Mouse (Mus musculus): ENCODE measurements around the gene Rcc1l. TPM values are rescaled to one million over a fixed set of nuclear protein-coding genes. Genes with fewer than 3 reads are reported as not detected.

Rcc1l gene
- total RNA-seq (2021), result 10 to 100 TPM; 15.7 to 16.0 TPM
- long read RNA-seq, experiment 1, transcript Rcc1l-201 (11 exons, 2,321 nt), result major isoform, 27 of 43 reads
- long read RNA-seq, experiment 1, partial matches to known transcripts, result 1 of 43 reads
- long read RNA-seq, experiment 1, other reads (novel, unspliced or antisense), result 15 of 43 reads
- long read RNA-seq, experiment 2, transcript Rcc1l-201 (11 exons, 2,321 nt), result major isoform, 20 of 32 reads
- long read RNA-seq, experiment 2, partial matches to known transcripts, result 0 of 32 reads
- long read RNA-seq, experiment 2, other reads (novel, unspliced or antisense), result 12 of 32 reads

- intact Hi-C loops (cut with DNase I), result no loop called here
- DNase-seq (ENCODE audit: low spot score in 2 of 2), result peak; percentile 89 to 91
These were observed at the start of gene Rcc1l for GRCm38 (mm10) chr5:134176169-134176881. Rcc1l (minus strand) TSS chr5:134176774.

- DNase-seq (ENCODE audit: low spot score in 2 of 2), result no peak
- intact Hi-C loops (cut with DNase I), result no loop called here
These were observed 48.7 kb upstream of the Rcc1l start for GRCm38 (mm10) chr5:134225110-134225901.

- intact Hi-C loops (cut with DNase I), result no loop called here
- DNase-seq (ENCODE audit: low spot score in 2 of 2), result no peak
These were observed 45.2 kb upstream of the Rcc1l start for GRCm38 (mm10) chr5:134221708-134222150.

- DNase-seq (ENCODE audit: low spot score in 2 of 2), result no peak
These were observed 44.7 kb upstream of the Rcc1l start for GRCm38 (mm10) chr5:134221278-134221677.

GRCm38 (mm10) chr5:134217900-134218299 lies 41.3 kb upstream of the Rcc1l start:
- no peak for DNase-seq (ENCODE audit: low spot score in 2 of 2)
- intact Hi-C loops (cut with DNase I), result no loop called here

More at GRCm38 (mm10) chr5:134221278-134221677, 44.7 kb upstream of the Rcc1l start:
- intact Hi-C loops (cut with DNase I), result no loop called here

- no peak for DNase-seq (ENCODE audit: low spot score in 2 of 2)
- intact Hi-C loops (cut with DNase I), result no loop called here
These were observed 37.6 kb upstream of the Rcc1l start for GRCm38 (mm10) chr5:134214021-134214806.

- no peak for DNase-seq (ENCODE audit: low spot score in 2 of 2)
- intact Hi-C loops (cut with DNase I), result no loop called here
These were observed 33.5 kb upstream of the Rcc1l start for GRCm38 (mm10) chr5:134209931-134210554.

- no peak for DNase-seq (ENCODE audit: low spot score in 2 of 2)
- intact Hi-C loops (cut with DNase I), result no loop called here
These were observed 30.1 kb upstream of the Rcc1l start for GRCm38 (mm10) chr5:134206721-134207120.

- DNase-seq (ENCODE audit: low spot score in 2 of 2), result no peak
- intact Hi-C loops (cut with DNase I), result no loop called here
These were observed 17.1 kb upstream of the Rcc1l start for GRCm38 (mm10) chr5:134193664-134194063.

GRCm38 (mm10) chr5:134188571-134188970 lies 12.0 kb upstream of the Rcc1l start:
- intact Hi-C loops (cut with DNase I), result no loop called here
- no peak for DNase-seq (ENCODE audit: low spot score in 2 of 2)

GRCm38 (mm10) chr5:134186961-134187731 lies 10.6 kb upstream of the Rcc1l start:
- intact Hi-C loops (cut with DNase I), result no loop called here
- peak; percentile 60 to 75 for DNase-seq (ENCODE audit: low spot score in 2 of 2)

GRCm38 (mm10) chr5:134186059-134186458 lies 9.5 kb upstream of the Rcc1l start:
- no peak for DNase-seq (ENCODE audit: low spot score in 2 of 2)
- intact Hi-C loops (cut with DNase I), result no loop called here

GRCm38 (mm10) chr5:134183880-134184808 lies 7.6 kb upstream of the Rcc1l start, which contains the start of gene Gtf2ird2:
Gtf2ird2 (plus strand) TSS chr5:134184019.
- peak; percentile 99 for DNase-seq (ENCODE audit: low spot score in 2 of 2)
- intact Hi-C loops (cut with DNase I), result no loop called here

GRCm38 (mm10) chr5:134183162-134183561 lies 6.6 kb upstream of the Rcc1l start:
- no peak for DNase-seq (ENCODE audit: low spot score in 2 of 2)
- intact Hi-C loops (cut with DNase I), result no loop called here

- intact Hi-C loops (cut with DNase I), result no loop called here
- no peak for DNase-seq (ENCODE audit: low spot score in 2 of 2)
These were observed 6.2 kb upstream of the Rcc1l start for GRCm38 (mm10) chr5:134182735-134183134.

- no peak for DNase-seq (ENCODE audit: low spot score in 2 of 2)
- intact Hi-C loops (cut with DNase I), result no loop called here
These were observed 5.6 kb upstream of the Rcc1l start for GRCm38 (mm10) chr5:134182172-134182571.

GRCm38 (mm10) chr5:134179871-134180270 lies 3.3 kb upstream of the Rcc1l start:
- intact Hi-C loops (cut with DNase I), result loop anchor here (2.0 kb wide), 2 partner anchors 161 to 307 kb away; no protein-coding TSS in a partner anchor
- peak; percentile 91 to 93 for DNase-seq (ENCODE audit: low spot score in 2 of 2)

All from left cerebral cortex, postnatal 14 days (tissue).